Mouse (Mus musculus) mouse embryonic stem cell (cell line): Measurements from ENCODE around the gene Prim2.

ENCODE experiments used
- in situ Hi-C, 2 experiments: fragments of 300-500 bp; cut with MboI; formaldehyde crosslinking; loops; 1 replicate in 1 of 2; 3 replicates in 1 of 2; pipeline ENCODE4 v1.14.3; 2019 to 2020; ENCODE audit warnings: low sequenced_read_pairs in 2 of 2, low pct_unique_long_range_greater_than_20kb in 1 of 2, mixed read lengths in 1 of 2; ENCODE audit not compliant: unreplicated experiment in 1 of 2

The Prim2 gene

GRCm38 (mm10) chr1:33527352-33527863 is 142.2 kb downstream of the Prim2 start:
- in situ Hi-C loops, result no loop called here

DNA sequence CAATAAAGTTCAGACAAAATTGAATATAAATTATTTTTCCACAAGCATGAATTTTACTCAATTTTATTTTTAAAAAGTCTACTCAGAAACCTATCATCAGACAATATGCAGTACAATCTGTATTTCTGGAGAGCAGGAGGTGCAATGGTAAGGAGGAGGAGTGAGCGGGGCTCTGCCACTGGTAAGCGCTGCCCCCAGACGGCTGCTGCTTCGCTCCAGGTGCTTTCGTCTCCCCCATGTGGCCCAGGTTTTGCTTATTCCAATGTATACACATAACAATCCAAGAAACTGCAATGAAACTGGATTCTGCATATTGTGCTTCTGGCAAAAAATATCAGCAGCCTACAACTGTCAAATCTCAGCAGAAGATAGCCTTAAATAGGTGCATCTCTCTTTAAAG is 146.4 kb downstream of the Prim2 start:
- in situ Hi-C loops, result no loop called here

DNA sequence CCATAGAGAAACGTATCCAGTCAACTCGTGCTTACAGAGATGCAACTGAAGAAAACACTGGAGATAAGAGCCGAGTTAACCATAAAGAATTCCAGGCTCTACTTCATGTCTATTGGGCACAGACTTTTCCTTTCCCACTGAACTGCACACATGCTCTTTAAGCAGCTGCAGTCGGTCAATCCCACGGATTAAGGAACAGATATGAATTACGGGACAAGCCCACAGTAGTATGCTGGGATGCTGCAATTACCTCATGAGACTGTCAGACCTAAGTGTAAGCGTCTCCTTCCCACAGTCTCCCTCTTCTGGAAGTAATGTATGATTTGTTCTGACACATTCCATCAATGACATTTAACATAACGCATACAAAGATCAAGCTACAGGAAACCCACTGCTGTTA is 154.5 kb downstream of the Prim2 start:
- in situ Hi-C loops, result no loop called here

DNA sequence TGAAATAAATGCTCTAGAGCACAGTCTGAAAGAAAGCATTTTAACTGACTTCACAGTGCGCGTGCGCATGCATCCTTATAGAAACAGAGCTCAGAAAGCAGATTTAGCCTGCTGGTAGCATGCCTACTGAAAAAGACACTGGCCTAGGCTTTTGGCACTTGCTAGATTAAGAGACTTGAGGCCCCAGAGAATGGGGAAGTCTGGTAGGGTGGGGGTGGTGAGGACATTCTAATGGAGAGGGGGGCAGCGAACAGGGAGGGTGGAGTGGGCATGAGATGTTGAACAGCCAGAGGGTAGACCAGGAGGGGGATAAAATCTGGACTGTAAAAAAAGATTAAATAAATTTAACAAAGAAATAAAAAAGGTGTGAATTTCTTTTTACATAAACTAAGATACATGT is 158.3 kb downstream of the Prim2 start:
- in situ Hi-C loops, result no loop called here

- in situ Hi-C loops, result no loop called here
Observed at GRCm38 (mm10) chr1:33504371-33504770, 165.2 kb downstream of the Prim2 start.

DNA sequence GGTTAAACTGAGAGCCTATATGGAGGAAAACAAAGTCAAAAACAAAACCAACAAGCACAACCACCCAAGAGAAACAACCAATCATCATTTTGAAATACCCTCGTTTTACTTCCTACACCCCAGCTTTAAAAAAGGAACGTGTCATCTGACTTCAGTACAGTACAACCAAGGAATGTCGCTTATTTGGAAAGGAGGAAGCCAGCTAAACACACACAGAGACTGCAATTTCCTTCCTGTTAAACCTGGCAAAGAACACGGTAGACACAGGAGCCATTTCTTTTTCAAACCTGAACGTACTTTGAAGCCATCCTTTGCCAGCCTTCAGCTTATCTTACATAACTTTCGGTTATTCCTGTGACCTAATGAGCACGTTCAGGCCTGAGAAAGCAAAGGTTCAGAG is 166.7 kb downstream of the Prim2 start:
- in situ Hi-C loops, result no loop called here

DNA sequence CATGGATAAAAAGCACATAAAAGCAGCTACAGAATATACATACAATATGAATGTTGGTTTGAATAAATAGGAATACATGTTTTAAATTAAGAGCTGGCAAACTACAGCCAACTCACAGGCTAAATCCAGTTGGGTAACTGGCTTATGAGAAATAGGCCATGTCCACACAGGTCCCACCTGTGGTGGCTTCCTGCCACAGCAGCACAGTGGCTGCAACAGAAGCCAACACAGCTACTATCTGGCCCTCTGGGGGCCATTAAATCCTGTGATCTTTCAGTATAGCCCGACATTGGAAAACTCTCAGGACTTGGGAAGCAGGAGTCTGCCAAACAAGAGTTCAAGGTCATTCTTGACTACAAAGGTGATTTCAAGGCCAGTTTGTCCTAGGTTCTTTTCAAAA is 167.3 kb downstream of the Prim2 start:
- in situ Hi-C loops, result no loop called here

DNA sequence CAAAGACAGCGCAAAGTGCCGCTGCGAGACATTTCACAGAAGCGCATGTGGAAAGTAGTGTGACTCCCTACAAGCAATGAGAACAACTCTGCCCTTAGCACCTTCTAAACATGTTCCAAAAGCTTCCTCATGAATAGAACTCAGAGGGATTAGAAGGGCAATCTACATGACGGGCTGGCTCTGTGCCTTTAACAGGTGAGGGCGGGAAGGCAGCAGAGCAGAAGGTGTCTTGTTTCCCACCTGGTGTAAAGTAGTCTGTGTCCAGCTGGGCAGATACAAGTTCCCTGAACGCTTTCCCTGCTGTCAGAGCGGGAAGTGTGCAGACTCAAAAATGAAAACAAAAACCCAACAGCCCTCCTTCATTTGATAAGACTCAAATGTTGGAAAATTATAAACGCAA is 169.5 kb downstream of the Prim2 start:
- in situ Hi-C loops, result no loop called here

- in situ Hi-C loops, result no loop called here
Observed at GRCm38 (mm10) chr1:33499603-33500002, 170.0 kb downstream of the Prim2 start.

- in situ Hi-C loops, result no loop called here
Observed at GRCm38 (mm10) chr1:33496128-33496527, 173.5 kb downstream of the Prim2 start.

DNA sequence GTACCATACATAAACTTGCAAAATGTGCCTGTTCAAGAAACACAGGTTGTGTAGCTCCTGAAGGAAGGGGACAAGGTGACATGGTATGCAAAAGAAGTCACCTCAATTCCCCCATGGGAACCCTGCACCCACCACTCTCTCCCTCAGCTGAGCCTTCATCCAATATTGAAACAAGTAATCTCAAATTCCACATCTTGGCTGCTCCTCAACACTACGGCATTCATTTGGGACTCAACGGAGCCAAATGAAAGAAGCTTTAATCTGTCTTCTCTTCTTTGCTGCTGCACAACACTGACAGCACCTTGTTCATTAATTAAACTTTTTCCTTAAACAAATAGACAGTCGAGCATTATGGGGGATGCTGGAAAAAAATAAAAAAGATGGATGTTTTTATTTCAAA is 174.0 kb downstream of the Prim2 start:
- in situ Hi-C loops, result no loop called here

- in situ Hi-C loops, result no loop called here
Observed at GRCm38 (mm10) chr1:33495203-33495553, 174.4 kb downstream of the Prim2 start.

DNA sequence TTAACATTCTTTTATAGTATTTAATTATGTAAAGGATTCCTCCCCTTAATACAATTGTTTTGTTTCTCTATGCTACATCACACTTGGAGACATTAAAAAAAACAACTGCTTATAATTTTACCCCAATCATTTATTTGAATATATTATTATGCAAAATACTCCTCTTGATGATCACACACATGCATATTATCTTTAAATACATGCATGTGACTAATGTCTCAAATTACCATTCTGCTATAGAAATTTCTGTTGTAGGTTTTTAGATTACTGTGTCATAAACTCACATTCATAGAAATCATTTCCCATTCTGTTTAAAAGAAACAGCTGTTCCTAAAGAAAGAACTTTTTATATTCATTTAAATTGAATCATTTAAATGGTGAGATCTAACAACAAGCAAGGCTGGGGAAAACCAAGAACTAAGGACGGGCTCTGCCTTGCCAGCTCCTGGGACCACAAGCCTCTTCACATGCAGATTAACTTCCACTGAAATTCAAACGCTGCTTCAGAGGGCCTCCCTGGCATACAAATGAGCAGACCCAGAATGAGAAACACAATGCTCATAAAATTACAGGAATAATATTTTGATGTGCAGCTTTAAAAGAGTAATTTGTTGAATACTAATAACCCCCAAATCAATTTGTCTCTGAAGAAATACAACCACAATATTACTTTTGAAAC is 174.9 kb downstream of the Prim2 start:
- in situ Hi-C loops, result no loop called here

- in situ Hi-C loops, result no loop called here
Observed at GRCm38 (mm10) chr1:33490220-33490619, 179.4 kb downstream of the Prim2 start.

DNA sequence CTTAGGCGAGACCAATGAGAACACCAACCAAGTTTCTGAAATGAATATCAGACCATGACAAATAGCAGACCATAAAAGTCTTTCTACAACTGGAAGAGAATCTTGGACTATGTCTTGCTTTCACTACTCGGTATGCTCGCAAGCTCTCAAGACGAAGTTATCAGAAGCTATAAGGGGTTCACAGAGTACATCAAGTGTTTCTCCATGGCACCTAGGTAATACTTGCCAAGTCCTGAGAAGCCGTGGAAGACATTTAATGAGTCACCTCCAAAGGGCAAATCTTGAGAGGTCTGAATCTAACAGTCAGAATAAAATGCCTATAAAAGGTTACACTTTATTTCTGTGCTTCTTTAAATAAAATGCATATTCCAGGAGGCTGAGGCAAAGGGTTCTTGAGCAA is 181.2 kb downstream of the Prim2 start:
- in situ Hi-C loops, result no loop called here

GRCm38 (mm10) chr1:33483746-33484145 is 185.8 kb downstream of the Prim2 start:
- in situ Hi-C loops, result no loop called here

- in situ Hi-C loops, result no loop called here
Observed at GRCm38 (mm10) chr1:33480382-33480781, 189.2 kb downstream of the Prim2 start.

GRCm38 (mm10) chr1:33471069-33471468 is 198.5 kb downstream of the Prim2 start:
- in situ Hi-C loops, result no loop called here

- in situ Hi-C loops, result no loop called here
Observed at GRCm38 (mm10) chr1:33470222-33470621, 199.4 kb downstream of the Prim2 start.

DNA sequence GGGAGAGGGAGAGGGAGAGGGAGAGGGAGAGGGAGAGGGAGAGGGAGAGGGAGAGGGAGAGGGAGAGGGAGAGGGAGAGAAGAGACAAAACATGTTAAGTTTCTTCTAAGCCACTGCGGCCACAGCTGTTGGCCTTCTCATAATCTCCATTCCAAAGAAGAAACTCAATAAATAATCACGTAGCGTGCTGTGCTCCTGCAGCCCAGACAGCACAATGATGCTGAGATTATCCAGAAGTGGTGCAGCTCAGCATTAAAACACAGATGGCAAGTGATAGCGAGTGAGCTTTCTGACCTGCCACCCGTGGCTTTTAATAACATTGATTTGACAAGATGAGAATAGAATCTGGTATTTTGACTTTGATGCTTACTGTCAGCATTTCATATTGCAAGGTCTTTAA is 205.4 kb downstream of the Prim2 start:
- in situ Hi-C loops, result no loop called here

- in situ Hi-C loops, result no loop called here
Observed at GRCm38 (mm10) chr1:33460703-33461102, 208.9 kb downstream of the Prim2 start.
